Mouse (Mus musculus): Measurements from ENCODE around the gene Eva1a. TPM values are rescaled to one million over a fixed set of nuclear protein-coding genes. Genes with fewer than 3 reads are reported as not detected.

Gene Eva1a
- total and polyA plus RNA-seq, 2 experiments = 87.4 to 97.7 TPM

DNA sequence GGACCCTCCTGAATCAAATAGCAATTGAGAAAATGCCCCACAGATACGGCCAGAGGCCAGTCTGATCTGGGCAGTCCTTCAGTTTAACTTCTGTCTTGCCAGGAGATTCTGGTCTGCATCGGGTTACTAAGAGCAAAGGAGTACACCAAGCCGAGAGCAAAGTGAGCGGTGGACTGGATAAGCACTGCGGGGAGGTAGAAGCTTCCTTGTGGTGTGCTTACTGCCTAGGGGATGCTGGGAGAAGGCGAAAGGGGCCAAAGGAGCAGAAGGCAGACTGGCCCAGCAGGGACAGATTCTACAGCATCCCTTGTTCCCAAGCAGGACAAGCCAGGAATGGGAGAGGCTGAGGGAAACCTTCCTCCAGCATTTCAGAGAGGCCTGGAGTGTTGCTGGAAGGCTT lies 42.8 kb downstream of the Eva1a start:
- 83% methylated on average over 6 of the region's 6 CpGs for WGBS

DNA sequence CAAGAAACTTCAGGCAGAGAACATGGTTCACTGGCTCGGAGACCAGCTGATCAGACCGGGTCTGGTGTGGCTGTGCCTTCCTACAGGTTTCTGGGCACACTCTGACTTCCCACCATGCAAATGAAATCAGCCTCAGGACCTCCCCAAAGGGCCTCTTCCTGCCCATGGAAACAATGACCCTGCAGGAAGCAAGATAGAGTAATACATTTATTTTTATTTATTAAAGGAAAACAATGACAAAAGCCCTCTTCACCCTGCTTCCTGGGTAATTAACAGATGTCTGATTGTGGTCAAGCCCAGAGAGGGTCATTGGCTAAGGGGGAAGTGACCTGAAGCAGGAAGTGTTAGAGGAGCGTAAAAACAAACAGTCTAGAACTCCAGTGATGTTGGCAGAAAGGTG lies 43.4 kb downstream of the Eva1a start:
- TF ChIP-seq POLR2A (IDR thresholded peaks at IDR 0.05; ENCODE audit: extremely low read depth, insufficient read depth, low read length) (no peak), CTCF (IDR thresholded peaks at IDR 0.05; ENCODE audit: low read depth, low read length) (no peak)
- H3K79me2 ChIP-seq (ENCODE audit: control insufficient read depth, insufficient read depth, low read length) = peaks cover 3% of the 10 kb centered on the region; the same call in 1 of the 2 replicates
- WGBS = 49% methylated on average over 3 of the region's 3 CpGs
- no peak overlapping the region for H3K9ac ChIP-seq (ENCODE audit: low read depth, low read length)
- no peak overlapping the region for H3K27ac ChIP-seq (replicated peaks; ENCODE audit: insufficient read depth, low read depth, low read length)
- peaks cover 23% of the 10 kb centered on the region for H3K4me1 ChIP-seq (ENCODE audit: control insufficient read depth, insufficient read depth, low read length)
- no peak for DNase-seq (ENCODE audit: extremely low read depth, low read depth, low spot score)
- H3K4me3 ChIP-seq (ENCODE audit: insufficient read depth, low read depth, low read length) = no peak overlapping the region
- peaks cover 52% of the 10 kb centered on the region for H3K36me3 ChIP-seq (ENCODE audit: control insufficient read depth, insufficient read depth, low read length)
- H3K27me3 ChIP-seq (ENCODE audit: control insufficient read depth, insufficient read depth, low read length) = no peaks in the 10 kb centered on the region

More for the DNA sequence above, 42.8 kb downstream of the Eva1a start:
- DNase-seq (ENCODE audit: extremely low read depth, low read depth, low spot score) = no peak
- peaks cover 3% of the 10 kb centered on the region; the same call in 1 of the 2 replicates for H3K79me2 ChIP-seq (ENCODE audit: control insufficient read depth, insufficient read depth, low read length)
- H3K36me3 ChIP-seq (ENCODE audit: control insufficient read depth, insufficient read depth, low read length) = peaks cover 48% of the 10 kb centered on the region
- TF ChIP-seq CTCF (IDR thresholded peaks at IDR 0.05; ENCODE audit: low read depth, low read length) (no peak), POLR2A (IDR thresholded peaks at IDR 0.05; ENCODE audit: extremely low read depth, insufficient read depth, low read length) (no peak)
- H3K27ac ChIP-seq (replicated peaks; ENCODE audit: insufficient read depth, low read depth, low read length) = no peak overlapping the region
- no peak overlapping the region for H3K9ac ChIP-seq (ENCODE audit: low read depth, low read length)
- no peaks in the 10 kb centered on the region for H3K27me3 ChIP-seq (ENCODE audit: control insufficient read depth, insufficient read depth, low read length)
- peaks cover 23% of the 10 kb centered on the region for H3K4me1 ChIP-seq (ENCODE audit: control insufficient read depth, insufficient read depth, low read length)
- H3K4me3 ChIP-seq (ENCODE audit: insufficient read depth, low read depth, low read length) = no peak overlapping the region

DNA sequence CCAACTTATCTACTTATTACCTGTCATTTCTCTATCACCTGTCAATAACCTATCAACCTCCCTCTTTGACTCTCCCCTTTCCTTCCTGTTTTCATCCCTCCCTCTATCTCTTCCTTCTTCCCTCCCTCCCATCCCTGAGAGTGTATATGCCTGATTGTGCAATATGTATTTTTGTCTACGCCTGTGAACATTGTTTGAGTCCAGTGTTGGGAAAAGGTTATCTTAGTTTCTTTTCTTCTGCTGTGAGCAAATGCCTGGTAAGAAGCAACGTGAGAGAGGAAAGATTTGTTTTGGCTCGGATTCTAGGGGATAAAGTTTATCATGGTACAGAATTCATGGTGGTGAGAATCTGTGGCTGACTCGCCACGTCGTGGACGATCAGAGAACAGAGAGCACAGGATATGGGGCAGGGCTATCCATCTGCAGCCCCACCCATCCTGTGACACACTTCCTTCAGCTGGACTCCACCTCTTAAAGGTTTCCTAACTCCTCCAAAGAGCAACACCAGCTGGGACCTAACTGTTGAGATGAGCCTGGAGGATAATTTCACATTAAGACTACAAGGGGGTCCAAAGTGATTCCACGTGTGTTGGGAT lies 44.6 kb downstream of the Eva1a start:
- Histone ChIP-seq H3K4me3 (ENCODE audit: insufficient read depth, low read depth, low read length) (no peak overlapping the region), H3K79me2 (ENCODE audit: control insufficient read depth, insufficient read depth, low read length) (peaks cover 2% of the 10 kb centered on the region; the same call in 1 of the 2 replicates), H3K27me3 (ENCODE audit: control insufficient read depth, insufficient read depth, low read length) (no peaks in the 10 kb centered on the region), H3K9ac (ENCODE audit: low read depth, low read length) (no peak overlapping the region), H3K27ac (replicated peaks; ENCODE audit: insufficient read depth, low read depth, low read length) (peak overlapping the region; percentile 30), H3K36me3 (ENCODE audit: control insufficient read depth, insufficient read depth, low read length) (peaks cover 53% of the 10 kb centered on the region), H3K4me1 (ENCODE audit: control insufficient read depth, insufficient read depth, low read length) (peaks cover 23% of the 10 kb centered on the region)
- TF ChIP-seq CTCF (IDR thresholded peaks at IDR 0.05; ENCODE audit: low read depth, low read length) (no peak), POLR2A (IDR thresholded peaks at IDR 0.05; ENCODE audit: extremely low read depth, insufficient read depth, low read length) (no peak)
- DNase-seq (ENCODE audit: extremely low read depth, low read depth, low spot score) = peak; percentile 87
- 26% methylated on average over 8 of the region's 8 CpGs for WGBS

DNA sequence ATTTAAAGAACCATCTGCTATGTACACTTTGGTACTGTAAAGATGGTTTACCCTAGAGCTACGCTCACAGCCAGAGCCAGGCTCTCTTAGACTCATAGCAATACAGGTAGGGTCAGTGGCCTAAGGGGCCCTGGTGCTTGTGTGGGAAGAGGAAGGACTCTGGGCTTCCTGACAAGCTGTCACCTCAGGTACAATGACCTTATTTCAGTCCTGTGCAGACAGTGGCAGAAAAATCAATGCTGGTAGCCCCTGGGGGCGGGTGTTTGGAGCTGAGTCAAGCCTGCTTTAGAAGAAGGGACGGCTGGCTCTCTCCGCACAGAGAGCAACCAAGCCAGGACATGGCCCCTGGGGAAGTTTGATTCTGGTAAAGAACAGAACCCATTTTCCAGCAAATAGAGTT lies 47.3 kb downstream of the Eva1a start:
- peak; percentile 93 for DNase-seq (ENCODE audit: extremely low read depth, low read depth, low spot score)
- H3K36me3 ChIP-seq (ENCODE audit: control insufficient read depth, insufficient read depth, low read length) = peaks cover 55% of the 10 kb centered on the region
- peak overlapping the region; percentile 72 for H3K27ac ChIP-seq (replicated peaks; ENCODE audit: insufficient read depth, low read depth, low read length)
- H3K4me3 ChIP-seq (ENCODE audit: insufficient read depth, low read depth, low read length) = no peak overlapping the region
- no peak overlapping the region for H3K9ac ChIP-seq (ENCODE audit: low read depth, low read length)
- H3K79me2 ChIP-seq (ENCODE audit: control insufficient read depth, insufficient read depth, low read length) = no peaks in the 10 kb centered on the region; the same call in 1 of the 2 replicates
- H3K4me1 ChIP-seq (ENCODE audit: control insufficient read depth, insufficient read depth, low read length) = peaks cover 21% of the 10 kb centered on the region
- WGBS = 21% methylated on average over 4 of the region's 4 CpGs
- H3K27me3 ChIP-seq (ENCODE audit: control insufficient read depth, insufficient read depth, low read length) = no peaks in the 10 kb centered on the region
- TF ChIP-seq POLR2A (IDR thresholded peaks at IDR 0.05; ENCODE audit: extremely low read depth, insufficient read depth, low read length) (no peak), CTCF (IDR thresholded peaks at IDR 0.05; ENCODE audit: low read depth, low read length) (no peak)

DNA sequence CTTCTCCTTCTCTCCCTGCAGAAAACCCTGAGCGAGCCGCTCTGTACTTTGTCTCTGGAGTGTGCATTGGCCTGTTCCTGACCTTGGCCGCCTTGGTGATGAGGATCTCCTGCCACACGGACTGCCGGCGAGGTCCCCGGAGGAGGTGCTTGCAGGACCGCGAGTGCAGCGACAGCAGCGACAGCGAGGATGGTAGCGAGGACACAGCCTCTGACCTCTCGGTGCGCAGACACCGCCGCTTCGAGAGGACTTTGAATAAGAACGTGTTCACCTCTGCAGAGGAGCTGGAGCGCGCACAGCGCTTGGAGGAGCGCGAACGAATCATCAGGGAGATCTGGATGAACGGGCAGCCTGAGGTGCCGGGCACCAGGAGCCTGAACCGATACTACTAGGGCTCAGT lies 50.9 kb downstream of the Eva1a start:
- Histone ChIP-seq H3K79me2 (ENCODE audit: control insufficient read depth, insufficient read depth, low read length) (no peaks in the 10 kb centered on the region; the same call in 1 of the 2 replicates), H3K27ac (replicated peaks; ENCODE audit: insufficient read depth, low read depth, low read length) (no peak overlapping the region), H3K36me3 (ENCODE audit: control insufficient read depth, insufficient read depth, low read length) (peaks cover 39% of the 10 kb centered on the region), H3K4me3 (ENCODE audit: insufficient read depth, low read depth, low read length) (no peak overlapping the region), H3K9ac (ENCODE audit: low read depth, low read length) (no peak overlapping the region), H3K4me1 (ENCODE audit: control insufficient read depth, insufficient read depth, low read length) (peaks cover 8% of the 10 kb centered on the region), H3K27me3 (ENCODE audit: control insufficient read depth, insufficient read depth, low read length) (no peaks in the 10 kb centered on the region)
- TF ChIP-seq POLR2A (IDR thresholded peaks at IDR 0.05; ENCODE audit: extremely low read depth, insufficient read depth, low read length) (no peak), CTCF (IDR thresholded peaks at IDR 0.05; ENCODE audit: low read depth, low read length) (no peak)
- no peak for DNase-seq (ENCODE audit: extremely low read depth, low read depth, low spot score)
- 66% methylated on average over 28 of the region's 28 CpGs for WGBS

DNA sequence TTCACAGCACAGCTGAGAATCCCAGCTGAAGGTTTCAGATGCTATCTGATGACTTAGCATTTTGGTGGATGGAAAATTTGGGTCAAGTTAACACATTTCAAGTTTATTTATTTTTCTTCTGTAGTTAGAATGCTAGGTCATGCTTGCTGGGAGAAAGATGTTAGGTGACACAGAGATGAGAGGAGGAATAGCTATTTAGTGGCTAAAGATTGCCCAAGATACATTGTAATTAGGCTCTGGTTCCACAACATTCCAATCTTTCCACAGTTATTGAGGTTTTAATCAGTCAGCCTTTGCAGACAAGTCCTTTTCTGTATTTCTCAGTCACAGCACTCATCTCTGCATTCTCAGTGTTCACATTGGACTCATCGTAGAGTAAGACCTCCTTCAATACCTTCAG lies 56.9 kb downstream of the Eva1a start:
- Histone ChIP-seq H3K9ac (ENCODE audit: low read depth, low read length) (no peak overlapping the region), H3K27ac (replicated peaks; ENCODE audit: insufficient read depth, low read depth, low read length) (no peak overlapping the region), H3K36me3 (ENCODE audit: control insufficient read depth, insufficient read depth, low read length) (peaks cover 6% of the 10 kb centered on the region), H3K79me2 (ENCODE audit: control insufficient read depth, insufficient read depth, low read length) (no peaks in the 10 kb centered on the region), H3K4me1 (ENCODE audit: control insufficient read depth, insufficient read depth, low read length) (no peaks in the 10 kb centered on the region), H3K27me3 (ENCODE audit: control insufficient read depth, insufficient read depth, low read length) (no peaks in the 10 kb centered on the region), H3K4me3 (ENCODE audit: insufficient read depth, low read depth, low read length) (no peak overlapping the region)
- no peak for DNase-seq (ENCODE audit: extremely low read depth, low read depth, low spot score)
- TF ChIP-seq CTCF (IDR thresholded peaks at IDR 0.05; ENCODE audit: low read depth, low read length) = no peak
- no peak for TF ChIP-seq POLR2A (IDR thresholded peaks at IDR 0.05; ENCODE audit: extremely low read depth, insufficient read depth, low read length)
- WGBS = 92% methylated on average over 1 of the region's 1 CpGs
